Mouse (Mus musculus) embryo, embryonic 11.5 days (tissue): ENCODE measurements around the gene Napb.

Experiments used
- DNase-seq: peaks from one replicate; pipeline ENCODE4 v3.0.0-alpha.2; 2012; ENCODE audit warnings: low read depth, low spot score

Napb gene

GRCm38 (mm10) chr2:148687971-148688370, 44.3 kb downstream of the Napb start:
- no peak for DNase-seq

GRCm38 (mm10) chr2:148686862-148687261, 45.4 kb downstream of the Napb start:
- DNase-seq, result no peak

- no peak for DNase-seq
Measured at GRCm38 (mm10) chr2:148685709-148686108, 46.6 kb downstream of the Napb start.

GRCm38 (mm10) chr2:148684972-148685371, 47.3 kb downstream of the Napb start:
- DNase-seq, result no peak

GRCm38 (mm10) chr2:148683031-148683430, 49.2 kb downstream of the Napb start:
- DNase-seq, result no peak

GRCm38 (mm10) chr2:148681461-148681891, 50.8 kb downstream of the Napb start:
- DNase-seq, result no peak

GRCm38 (mm10) chr2:148680775-148681291, 51.4 kb downstream of the Napb start, which contains the start of gene Gzf1:
Gene Gzf1, plus strand, starts transcription at chr2:148681023.
- DNase-seq, result peak; percentile 99

GRCm38 (mm10) chr2:148679346-148679745, 52.9 kb downstream of the Napb start:
- peak; percentile 56 for DNase-seq

GRCm38 (mm10) chr2:148677801-148678200, 54.5 kb downstream of the Napb start:
- DNase-seq, result peak; percentile 72

- DNase-seq, result peak; percentile 94
Measured at GRCm38 (mm10) chr2:148672199-148673096, 59.8 kb downstream of the Napb start, which contains the start of gene Nxt1. Gene Nxt1, plus strand, starts transcription at chr2:148672601.

- DNase-seq, result no peak
Measured at GRCm38 (mm10) chr2:148663458-148663857, 68.8 kb downstream of the Napb start.

- DNase-seq, result no peak
Measured at GRCm38 (mm10) chr2:148654961-148655360, 77.3 kb downstream of the Napb start.

- no peak for DNase-seq
Measured at GRCm38 (mm10) chr2:148650587-148651357, 81.5 kb downstream of the Napb start.

GRCm38 (mm10) chr2:148644421-148645000, 87.8 kb downstream of the Napb start:
- DNase-seq, result no peak
